Mouse (Mus musculus) forebrain, embryonic 15.5 days (tissue): Measurements from ENCODE around the gene Dcaf4. TPM values are rescaled to one million over a fixed set of nuclear protein-coding genes. Genes with fewer than 3 reads are reported as not detected.

ENCODE experiments used
- ATAC-seq: fragments of 200-750 bp; cut with Nextera tagmentation; replicated peaks from 2 replicates; pipeline ENCODE4 v1.8.0; 2017; ENCODE audit warnings: mild to moderate bottlenecking, moderate TSS enrichment, moderate library complexity
- H3K27ac ChIP-seq: fragments of 300-500 bp; sonication (generic); replicated peaks from 2 replicates; pipeline ENCODE4 v1.5.1; 2015; ENCODE audit warnings: mild to moderate bottlenecking, inconsistent platforms
- H3K27me3 ChIP-seq: fragments of 300-500 bp; sonication (generic); 2 replicates; pipeline ENCODE4 v1.6.1; 2015; ENCODE audit warnings: inconsistent platforms
- H3K36me3 ChIP-seq: fragments of 300-500 bp; sonication (generic); 2 replicates; pipeline ENCODE4 v1.6.1; 2015; ENCODE audit warnings: mild to moderate bottlenecking, inconsistent platforms
- H3K4me1 ChIP-seq: fragments of 300-500 bp; sonication (generic); 2 replicates; pipeline ENCODE4 v1.6.1; 2015; ENCODE audit warnings: inconsistent platforms
- H3K4me2 ChIP-seq: fragments of 300-500 bp; sonication (generic); replicated peaks from 2 replicates; pipeline ENCODE4 v1.6.1; 2015; ENCODE audit warnings: mild to moderate bottlenecking, inconsistent platforms
- H3K4me3 ChIP-seq: fragments of 300-500 bp; sonication (generic); 2 replicates; pipeline ENCODE4 v1.5.1; 2015; ENCODE audit warnings: mild to moderate bottlenecking, inconsistent platforms
- H3K9ac ChIP-seq: fragments of 300-500 bp; sonication (generic); replicated peaks from 2 replicates; pipeline ENCODE4 v1.6.1; 2015; ENCODE audit warnings: mild to moderate bottlenecking, inconsistent platforms
- H3K9me3 ChIP-seq: fragments of 300-500 bp; sonication (generic); 2 replicates; pipeline ENCODE4 v1.6.1; 2016; ENCODE audit warnings: inconsistent platforms
- WGBS: fragments of 180-500 bp; shearing (Covaris S2); methylation state at CpG from one replicate; pipeline ENCODE4 v1.1.7; 2015; ENCODE audit warnings: mixed read lengths; 5-methylcytosine and 5-hydroxymethylcytosine counted together
- polyA plus RNA-seq: library from polyadenylated mRNA; unstranded; fragments of >200 nt; fragmentation: Nextera tagmentation; extraction: Ambion mirVana; gene quantifications from 2 replicates; pipeline ENCODE4 v1.2.1, GENCODE M21; 2015

Dcaf4 gene
- polyA plus RNA-seq, 1 experiment from 2014 or later, result 47.6 TPM

GRCm38 (mm10) chr12:83525822-83526544 lies 5.7 kb downstream of the Dcaf4 start:
- no peaks in the 10 kb centered on the region for H3K9me3 ChIP-seq
- 87% methylated on average over 18 of the region's 18 CpGs for WGBS

DNA sequence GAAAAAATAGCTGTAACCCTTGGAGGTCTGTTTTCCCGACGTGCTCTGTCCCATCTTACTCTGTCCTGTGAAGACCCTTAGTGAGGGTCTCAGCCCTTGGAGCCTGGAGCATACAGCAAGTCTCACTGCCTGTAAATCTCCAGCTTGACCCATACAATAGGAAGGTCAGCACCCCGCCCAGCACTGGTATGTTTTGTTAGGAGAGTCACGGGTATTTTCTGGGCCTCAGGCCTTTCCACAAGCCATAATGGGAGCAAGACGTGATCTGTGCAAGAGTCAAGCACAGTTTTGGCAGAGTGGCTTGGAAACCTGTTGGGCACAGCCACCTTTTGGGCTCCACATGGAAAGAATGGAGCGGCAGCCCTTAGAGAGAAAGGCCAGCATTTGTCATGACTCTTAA lies 7.5 kb downstream of the Dcaf4 start:
- Histone ChIP-seq H3K36me3 (peaks cover 33% of the 10 kb centered on the region), H3K9ac (no peak overlapping the region), H3K4me2 (no peak overlapping the region), H3K27ac (no peak overlapping the region), H3K9me3 (no peaks in the 10 kb centered on the region), H3K27me3 (no peaks in the 10 kb centered on the region), H3K4me3 (no peak overlapping the region), H3K4me1 (no peaks in the 10 kb centered on the region)
- ATAC-seq, result no peak
- WGBS, result 89% methylated on average over 6 of the region's 6 CpGs

More at GRCm38 (mm10) chr12:83525822-83526544, 5.7 kb downstream of the Dcaf4 start:
- peaks cover 14% of the 10 kb centered on the region for H3K4me1 ChIP-seq
- peaks cover 20% of the 10 kb centered on the region for H3K36me3 ChIP-seq
- H3K9ac ChIP-seq, result no peak overlapping the region
- no peak for ATAC-seq
- H3K27ac ChIP-seq, result no peak overlapping the region
- no peak overlapping the region for H3K4me3 ChIP-seq
- H3K27me3 ChIP-seq, result no peaks in the 10 kb centered on the region
- H3K4me2 ChIP-seq, result no peak overlapping the region

GRCm38 (mm10) chr12:83528665-83529064 lies 8.4 kb downstream of the Dcaf4 start:
- Histone ChIP-seq H3K4me3 (no peak overlapping the region), H3K9ac (no peak overlapping the region), H3K9me3 (no peaks in the 10 kb centered on the region), H3K27me3 (no peaks in the 10 kb centered on the region), H3K27ac (no peak overlapping the region), H3K4me1 (no peaks in the 10 kb centered on the region), H3K4me2 (no peak overlapping the region), H3K36me3 (peaks cover 38% of the 10 kb centered on the region)
- 94% methylated on average over 5 of the region's 5 CpGs for WGBS
- no peak for ATAC-seq

DNA sequence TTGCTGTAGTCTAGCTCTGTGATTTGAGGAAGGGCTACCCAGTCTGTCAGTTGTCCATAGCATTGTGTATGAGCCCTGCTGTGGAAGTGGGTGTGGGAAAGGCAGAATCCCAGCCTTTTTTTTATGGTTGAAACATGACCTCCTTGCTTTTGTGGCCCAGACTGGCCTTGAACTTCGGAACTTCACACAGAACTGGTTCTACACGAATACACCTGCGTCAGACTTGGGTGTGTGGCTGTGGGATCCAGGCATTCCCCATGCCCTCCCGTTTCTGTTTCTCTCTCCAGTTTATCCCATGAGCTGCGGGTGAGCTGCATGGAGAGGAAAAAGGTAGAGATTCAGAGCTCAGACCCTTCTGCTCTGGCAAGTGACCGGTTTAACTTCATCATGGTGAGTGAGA lies 11.7 kb downstream of the Dcaf4 start:
- no peak for ATAC-seq
- peaks cover 10% of the 10 kb centered on the region for H3K4me1 ChIP-seq
- no peak overlapping the region for H3K27ac ChIP-seq
- no peak overlapping the region for H3K4me3 ChIP-seq
- no peak overlapping the region for H3K4me2 ChIP-seq
- WGBS, result 96% methylated on average over 6 of the region's 6 CpGs
- peaks cover 42% of the 10 kb centered on the region for H3K36me3 ChIP-seq
- H3K9me3 ChIP-seq, result no peaks in the 10 kb centered on the region
- H3K27me3 ChIP-seq, result no peaks in the 10 kb centered on the region
- no peak overlapping the region for H3K9ac ChIP-seq

DNA sequence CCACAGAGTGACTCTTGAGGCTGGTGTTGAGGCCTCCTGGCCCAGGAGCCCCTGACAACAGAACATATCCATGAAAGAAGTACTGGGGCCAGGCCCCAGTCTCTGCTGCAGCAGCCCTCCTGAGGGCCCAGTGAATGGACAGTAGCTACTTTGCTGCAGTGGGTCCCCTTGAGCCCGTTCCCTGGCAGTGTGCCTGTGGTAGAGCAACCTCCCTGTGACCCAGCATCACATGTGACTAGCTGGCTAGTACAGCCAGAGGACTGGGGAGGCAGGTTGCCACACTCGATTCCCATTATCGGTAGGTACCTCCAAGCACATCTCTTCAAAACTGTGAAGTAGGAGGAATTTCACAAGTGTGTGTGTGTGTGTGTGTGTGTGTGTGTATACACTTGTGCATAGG lies 12.7 kb downstream of the Dcaf4 start:
- no peak overlapping the region for H3K27ac ChIP-seq
- peaks cover 10% of the 10 kb centered on the region for H3K4me1 ChIP-seq
- 89% methylated on average over 3 of the region's 3 CpGs for WGBS
- no peak for ATAC-seq
- H3K4me3 ChIP-seq, result no peak overlapping the region
- no peak overlapping the region for H3K9ac ChIP-seq
- H3K27me3 ChIP-seq, result no peaks in the 10 kb centered on the region
- H3K4me2 ChIP-seq, result no peak overlapping the region
- no peaks in the 10 kb centered on the region for H3K9me3 ChIP-seq
- H3K36me3 ChIP-seq, result peaks cover 49% of the 10 kb centered on the region

DNA sequence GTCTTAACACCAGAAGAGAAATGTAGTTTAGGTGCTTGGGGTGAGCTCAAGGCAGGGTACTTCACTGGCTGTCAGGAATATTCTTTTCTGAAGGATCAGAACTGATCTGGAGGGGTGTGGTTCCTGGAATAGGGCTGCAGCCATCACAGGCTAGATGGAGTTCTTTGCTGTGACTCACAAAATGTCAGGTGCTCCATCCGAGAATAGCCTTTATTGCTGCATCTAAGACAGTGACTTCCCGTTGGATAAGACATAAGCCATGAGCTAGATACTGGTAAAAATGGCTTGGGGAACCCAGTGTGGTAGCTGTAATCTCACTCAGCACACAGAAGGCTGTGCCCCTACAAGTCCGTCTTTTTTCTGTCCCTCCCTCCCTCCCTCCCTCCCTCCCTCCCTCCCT lies 13.9 kb downstream of the Dcaf4 start:
- ATAC-seq, result no peak
- Histone ChIP-seq H3K27me3 (no peaks in the 10 kb centered on the region), H3K4me2 (no peak overlapping the region), H3K9ac (no peak overlapping the region), H3K4me1 (peaks cover 10% of the 10 kb centered on the region), H3K9me3 (no peaks in the 10 kb centered on the region), H3K4me3 (no peak overlapping the region), H3K36me3 (peaks cover 58% of the 10 kb centered on the region), H3K27ac (no peak overlapping the region)
- WGBS, result 76% methylated on average over 3 of the region's 3 CpGs

DNA sequence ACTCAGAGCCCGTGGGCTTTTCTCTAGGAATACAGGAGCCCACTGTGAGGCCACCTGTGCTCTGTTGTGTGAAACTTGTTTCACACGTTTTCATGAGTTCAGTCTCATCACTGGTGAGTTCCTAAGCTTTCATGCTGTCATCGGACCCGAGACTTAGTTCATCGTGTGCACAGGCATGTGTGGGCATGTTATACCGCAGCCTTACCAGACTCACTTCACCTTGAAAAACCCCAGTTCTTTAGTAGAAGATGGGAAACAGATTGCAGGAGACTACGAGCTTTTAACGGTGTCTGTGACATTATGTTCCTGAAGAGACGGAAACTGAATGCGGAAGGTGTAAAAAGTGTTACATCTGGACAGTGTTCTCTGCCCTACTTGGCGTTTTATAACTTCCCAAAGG lies 15.2 kb downstream of the Dcaf4 start:
- peaks cover 65% of the 10 kb centered on the region for H3K36me3 ChIP-seq
- WGBS, result 85% methylated on average over 11 of the region's 11 CpGs

GRCm38 (mm10) chr12:83536039-83536438 lies 15.8 kb downstream of the Dcaf4 start:
- Histone ChIP-seq H3K4me1 (peaks cover 10% of the 10 kb centered on the region), H3K27me3 (no peaks in the 10 kb centered on the region), H3K4me2 (no peak overlapping the region), H3K9ac (no peak overlapping the region), H3K27ac (no peak overlapping the region), H3K36me3 (peaks cover 68% of the 10 kb centered on the region), H3K9me3 (no peaks in the 10 kb centered on the region), H3K4me3 (no peak overlapping the region)
- ATAC-seq, result peak; percentile 75
- WGBS, result 19% methylated on average over 9 of the region's 9 CpGs

More for the DNA sequence above, 15.2 kb downstream of the Dcaf4 start:
- Histone ChIP-seq H3K27me3 (no peaks in the 10 kb centered on the region), H3K27ac (no peak overlapping the region), H3K9me3 (no peaks in the 10 kb centered on the region), H3K4me3 (no peak overlapping the region), H3K4me2 (no peak overlapping the region), H3K4me1 (peaks cover 10% of the 10 kb centered on the region), H3K9ac (no peak overlapping the region)
- ATAC-seq, result no peak

- Histone ChIP-seq H3K27ac (no peak overlapping the region), H3K4me3 (no peak overlapping the region), H3K9me3 (no peaks in the 10 kb centered on the region), H3K9ac (no peak overlapping the region), H3K4me2 (no peak overlapping the region), H3K27me3 (no peaks in the 10 kb centered on the region), H3K4me1 (no peaks in the 10 kb centered on the region), H3K36me3 (peaks cover 57% of the 10 kb centered on the region)
- no peak for ATAC-seq
- WGBS, result 86% methylated on average over 7 of the region's 7 CpGs
Measured at GRCm38 (mm10) chr12:83543997-83544396, 23.7 kb downstream of the Dcaf4 start.

GRCm38 (mm10) chr12:83544791-83545190 lies 24.5 kb downstream of the Dcaf4 start:
- H3K9me3 ChIP-seq, result no peaks in the 10 kb centered on the region

GRCm38 (mm10) chr12:83551305-83551704 lies 31.0 kb downstream of the Dcaf4 start:
- WGBS, result 92% methylated on average over 16 of the region's 16 CpGs
- no peak for ATAC-seq
- no peaks in the 10 kb centered on the region for H3K27me3 ChIP-seq

More at GRCm38 (mm10) chr12:83544791-83545190, 24.5 kb downstream of the Dcaf4 start:
- no peaks in the 10 kb centered on the region for H3K27me3 ChIP-seq
- no peak for ATAC-seq
- H3K4me1 ChIP-seq, result no peaks in the 10 kb centered on the region
- no peak overlapping the region for H3K27ac ChIP-seq
- H3K4me2 ChIP-seq, result no peak overlapping the region
- H3K36me3 ChIP-seq, result peaks cover 54% of the 10 kb centered on the region
- H3K4me3 ChIP-seq, result no peak overlapping the region
- no peak overlapping the region for H3K9ac ChIP-seq

DNA sequence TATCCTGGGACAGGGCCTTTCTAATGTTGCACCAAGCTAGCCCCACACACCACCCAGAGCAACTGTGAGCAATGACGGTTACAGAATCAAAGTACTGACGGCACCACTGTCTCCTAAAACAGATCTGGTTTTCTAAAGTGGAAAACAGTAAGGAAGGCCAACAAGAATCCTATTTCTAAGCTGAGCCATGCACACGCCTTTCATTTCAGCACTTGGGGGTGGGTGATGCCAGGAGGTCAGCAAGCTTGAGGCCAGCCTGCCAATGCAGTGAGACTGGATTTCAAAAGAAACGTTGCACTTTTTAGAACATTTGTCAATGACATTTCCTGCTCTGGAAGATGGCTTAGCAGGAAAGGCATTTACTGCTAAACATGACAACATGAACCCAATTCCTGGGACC lies 33.5 kb downstream of the Dcaf4 start:
- Histone ChIP-seq H3K27ac (no peak overlapping the region), H3K36me3 (peaks cover 85% of the 10 kb centered on the region), H3K9ac (no peak overlapping the region)

More at GRCm38 (mm10) chr12:83551305-83551704, 31.0 kb downstream of the Dcaf4 start:
- Histone ChIP-seq H3K9me3 (no peaks in the 10 kb centered on the region), H3K4me2 (no peak overlapping the region), H3K4me1 (no peaks in the 10 kb centered on the region), H3K36me3 (peaks cover 82% of the 10 kb centered on the region), H3K4me3 (no peak overlapping the region), H3K27ac (no peak overlapping the region), H3K9ac (no peak overlapping the region)

DNA sequence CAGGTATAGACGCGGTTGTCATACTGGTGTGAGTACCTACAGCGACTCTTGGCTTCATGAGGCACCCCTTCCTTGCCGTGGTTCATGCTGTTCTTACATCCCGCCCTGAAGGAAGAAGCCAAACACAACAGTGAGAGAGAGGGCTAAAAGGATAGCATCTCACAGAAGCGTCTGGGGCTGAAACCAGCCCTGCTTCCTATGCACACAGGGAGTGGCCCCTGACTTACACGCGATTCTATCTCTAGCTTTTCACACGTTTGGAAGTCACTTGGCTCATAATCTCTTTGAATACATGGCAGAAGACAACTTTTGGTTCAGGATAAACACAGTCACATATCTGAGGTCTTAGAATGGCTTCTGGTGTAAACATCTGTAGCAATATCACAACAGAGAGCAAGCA lies 35.3 kb downstream of the Dcaf4 start:
- Histone ChIP-seq H3K27me3 (no peaks in the 10 kb centered on the region), H3K4me3 (no peak overlapping the region), H3K27ac (no peak overlapping the region), H3K9ac (no peak overlapping the region), H3K4me2 (no peak overlapping the region), H3K4me1 (no peaks in the 10 kb centered on the region), H3K36me3 (peaks cover 74% of the 10 kb centered on the region), H3K9me3 (no peaks in the 10 kb centered on the region)
- ATAC-seq, result no peak
- 65% methylated on average over 9 of the region's 9 CpGs for WGBS

More for the DNA sequence above, 33.5 kb downstream of the Dcaf4 start:
- Histone ChIP-seq H3K4me1 (no peaks in the 10 kb centered on the region), H3K9me3 (no peaks in the 10 kb centered on the region), H3K4me3 (no peak overlapping the region), H3K27me3 (no peaks in the 10 kb centered on the region), H3K4me2 (no peak overlapping the region)
- WGBS, result 89% methylated on average over 4 of the region's 4 CpGs
- ATAC-seq, result no peak
